Mouse (Mus musculus): Measurements from ENCODE around the gene Fam47e. TPM values are rescaled to one million over a fixed set of nuclear protein-coding genes. Genes with fewer than 3 reads are reported as not detected.

Gene Fam47e
- polyA plus RNA-seq, 1 experiment from 2014 or later, result 0.38 TPM

GRCm38 (mm10) chr5:92539698-92540097 is 15.2 kb upstream of the Fam47e start:
- DNase-seq (ENCODE audit: low spot score), result no peak
- H3K27ac ChIP-seq (ENCODE audit: low read depth, low read length), result no peak overlapping the region
- H3K9me3 ChIP-seq (ENCODE audit: control insufficient read depth, low read length), result no peaks in the 10 kb centered on the region
- 72% methylated on average over 4 of the region's 4 CpGs for WGBS
- no peak overlapping the region for H3K9ac ChIP-seq (ENCODE audit: low read depth, low read length)
- H3K4me3 ChIP-seq (ENCODE audit: low read depth, low read length), result no peak overlapping the region
- H3K4me1 ChIP-seq (replicated peaks; ENCODE audit: control insufficient read depth, insufficient read depth, low read length), result no peaks in the 10 kb centered on the region
- ATAC-seq (replicated peaks; ENCODE audit: low FRiP score), result no peak
- no peak overlapping the region for H3K4me2 ChIP-seq
- H3K27me3 ChIP-seq (replicated peaks; ENCODE audit: control insufficient read depth, insufficient read depth, low read length), result no peaks in the 10 kb centered on the region
- H3K36me3 ChIP-seq (ENCODE audit: control insufficient read depth, insufficient read depth, low read length), result no peaks in the 10 kb centered on the region

- Histone ChIP-seq H3K27ac (ENCODE audit: low read depth, low read length) (no peak overlapping the region), H3K4me1 (replicated peaks; ENCODE audit: control insufficient read depth, insufficient read depth, low read length) (no peaks in the 10 kb centered on the region), H3K27me3 (replicated peaks; ENCODE audit: control insufficient read depth, insufficient read depth, low read length) (no peaks in the 10 kb centered on the region), H3K9me3 (ENCODE audit: control insufficient read depth, low read length) (no peaks in the 10 kb centered on the region), H3K36me3 (ENCODE audit: control insufficient read depth, insufficient read depth, low read length) (no peaks in the 10 kb centered on the region), H3K4me3 (ENCODE audit: low read depth, low read length) (no peak overlapping the region), H3K4me2 (no peak overlapping the region), H3K9ac (ENCODE audit: low read depth, low read length) (no peak overlapping the region)
- ATAC-seq (replicated peaks; ENCODE audit: low FRiP score) (no peak), DNase-seq (ENCODE audit: low spot score) (no peak)
- 88% methylated on average over 2 of the region's 2 CpGs for WGBS
Measured at GRCm38 (mm10) chr5:92552611-92553010, 2.3 kb upstream of the Fam47e start.

- H3K4me2 ChIP-seq, result no peak overlapping the region
- no peak overlapping the region for H3K27ac ChIP-seq (ENCODE audit: low read depth, low read length)
- no peaks in the 10 kb centered on the region for H3K27me3 ChIP-seq (replicated peaks; ENCODE audit: control insufficient read depth, insufficient read depth, low read length)
- DNase-seq (ENCODE audit: low spot score) (no peak), ATAC-seq (replicated peaks; ENCODE audit: low FRiP score) (no peak)
- H3K4me1 ChIP-seq (replicated peaks; ENCODE audit: control insufficient read depth, insufficient read depth, low read length), result no peaks in the 10 kb centered on the region
- H3K4me3 ChIP-seq (ENCODE audit: low read depth, low read length), result no peak overlapping the region
- H3K9me3 ChIP-seq (ENCODE audit: control insufficient read depth, low read length), result no peaks in the 10 kb centered on the region
- no peak overlapping the region for H3K9ac ChIP-seq (ENCODE audit: low read depth, low read length)
- 65% methylated on average over 3 of the region's 3 CpGs for WGBS
- H3K36me3 ChIP-seq (ENCODE audit: control insufficient read depth, insufficient read depth, low read length), result no peaks in the 10 kb centered on the region
Measured at GRCm38 (mm10) chr5:92553939-92554338, 930 bp upstream of the Fam47e start.

GRCm38 (mm10) chr5:92554443-92554842 is 426 bp upstream of the Fam47e start:
- no peaks in the 10 kb centered on the region for H3K4me1 ChIP-seq (replicated peaks; ENCODE audit: control insufficient read depth, insufficient read depth, low read length)
- no peaks in the 10 kb centered on the region for H3K9me3 ChIP-seq (ENCODE audit: control insufficient read depth, low read length)
- DNase-seq (ENCODE audit: low spot score) (no peak), ATAC-seq (replicated peaks; ENCODE audit: low FRiP score) (no peak)
- no peaks in the 10 kb centered on the region for H3K27me3 ChIP-seq (replicated peaks; ENCODE audit: control insufficient read depth, insufficient read depth, low read length)
- no peak overlapping the region for H3K9ac ChIP-seq (ENCODE audit: low read depth, low read length)
- H3K4me3 ChIP-seq (ENCODE audit: low read depth, low read length), result no peak overlapping the region
- H3K27ac ChIP-seq (ENCODE audit: low read depth, low read length), result no peak overlapping the region
- H3K4me2 ChIP-seq, result no peak overlapping the region
- H3K36me3 ChIP-seq (ENCODE audit: control insufficient read depth, insufficient read depth, low read length), result no peaks in the 10 kb centered on the region
- 80% methylated on average over 4 of the region's 4 CpGs for WGBS

GRCm38 (mm10) chr5:92555905-92556304 is 1.0 kb downstream of the Fam47e start:
- Histone ChIP-seq H3K27me3 (replicated peaks; ENCODE audit: control insufficient read depth, insufficient read depth, low read length) (no peaks in the 10 kb centered on the region), H3K4me3 (ENCODE audit: low read depth, low read length) (no peak overlapping the region), H3K9ac (ENCODE audit: low read depth, low read length) (no peak overlapping the region), H3K27ac (ENCODE audit: low read depth, low read length) (no peak overlapping the region), H3K4me1 (replicated peaks; ENCODE audit: control insufficient read depth, insufficient read depth, low read length) (no peaks in the 10 kb centered on the region), H3K36me3 (ENCODE audit: control insufficient read depth, insufficient read depth, low read length) (no peaks in the 10 kb centered on the region), H3K9me3 (ENCODE audit: control insufficient read depth, low read length) (no peaks in the 10 kb centered on the region), H3K4me2 (no peak overlapping the region)
- WGBS, result 94% methylated on average over 1 of the region's 1 CpGs
- DNase-seq (ENCODE audit: low spot score) (no peak), ATAC-seq (replicated peaks; ENCODE audit: low FRiP score) (no peak)

GRCm38 (mm10) chr5:92557508-92557907 is 2.6 kb downstream of the Fam47e start:
- no peaks in the 10 kb centered on the region for H3K27me3 ChIP-seq (replicated peaks; ENCODE audit: control insufficient read depth, insufficient read depth, low read length)
- no peak overlapping the region for H3K9ac ChIP-seq (ENCODE audit: low read depth, low read length)
- H3K9me3 ChIP-seq (ENCODE audit: control insufficient read depth, low read length), result no peaks in the 10 kb centered on the region
- WGBS, result 90% methylated on average over 1 of the region's 1 CpGs
- DNase-seq (ENCODE audit: low spot score), result no peak
- no peak overlapping the region for H3K4me3 ChIP-seq (ENCODE audit: low read depth, low read length)
- H3K36me3 ChIP-seq (ENCODE audit: control insufficient read depth, insufficient read depth, low read length), result no peaks in the 10 kb centered on the region
- H3K27ac ChIP-seq (ENCODE audit: low read depth, low read length), result no peak overlapping the region
- no peak overlapping the region for H3K4me2 ChIP-seq
- no peak for ATAC-seq (replicated peaks; ENCODE audit: low FRiP score)
- no peaks in the 10 kb centered on the region for H3K4me1 ChIP-seq (replicated peaks; ENCODE audit: control insufficient read depth, insufficient read depth, low read length)

GRCm38 (mm10) chr5:92560201-92560600 is 5.3 kb downstream of the Fam47e start:
- ATAC-seq (replicated peaks; ENCODE audit: low FRiP score) (no peak), DNase-seq (ENCODE audit: low spot score) (no peak)
- Histone ChIP-seq H3K4me3 (ENCODE audit: low read depth, low read length) (no peak overlapping the region), H3K9ac (ENCODE audit: low read depth, low read length) (no peak overlapping the region), H3K4me1 (replicated peaks; ENCODE audit: control insufficient read depth, insufficient read depth, low read length) (no peaks in the 10 kb centered on the region), H3K36me3 (ENCODE audit: control insufficient read depth, insufficient read depth, low read length) (no peaks in the 10 kb centered on the region), H3K9me3 (ENCODE audit: control insufficient read depth, low read length) (no peaks in the 10 kb centered on the region), H3K27me3 (replicated peaks; ENCODE audit: control insufficient read depth, insufficient read depth, low read length) (no peaks in the 10 kb centered on the region), H3K4me2 (no peak overlapping the region), H3K27ac (ENCODE audit: low read depth, low read length) (no peak overlapping the region)
- 73% methylated on average over 2 of the region's 2 CpGs for WGBS

GRCm38 (mm10) chr5:92562002-92562401 is 7.1 kb downstream of the Fam47e start:
- no peak overlapping the region for H3K4me2 ChIP-seq
- H3K27me3 ChIP-seq (replicated peaks; ENCODE audit: control insufficient read depth, insufficient read depth, low read length), result no peaks in the 10 kb centered on the region
- ATAC-seq (replicated peaks; ENCODE audit: low FRiP score) (no peak), DNase-seq (ENCODE audit: low spot score) (no peak)
- H3K27ac ChIP-seq (ENCODE audit: low read depth, low read length), result no peak overlapping the region
- H3K36me3 ChIP-seq (ENCODE audit: control insufficient read depth, insufficient read depth, low read length), result no peaks in the 10 kb centered on the region
- WGBS, result 76% methylated on average over 13 of the region's 13 CpGs
- no peaks in the 10 kb centered on the region for H3K4me1 ChIP-seq (replicated peaks; ENCODE audit: control insufficient read depth, insufficient read depth, low read length)
- no peak overlapping the region for H3K4me3 ChIP-seq (ENCODE audit: low read depth, low read length)
- no peaks in the 10 kb centered on the region for H3K9me3 ChIP-seq (ENCODE audit: control insufficient read depth, low read length)
- no peak overlapping the region for H3K9ac ChIP-seq (ENCODE audit: low read depth, low read length)

GRCm38 (mm10) chr5:92571232-92571631 is 16.4 kb downstream of the Fam47e start:
- WGBS, result 84% methylated on average over 4 of the region's 4 CpGs
- no peak overlapping the region for H3K4me2 ChIP-seq
- H3K4me3 ChIP-seq (ENCODE audit: low read depth, low read length), result no peak overlapping the region
- no peaks in the 10 kb centered on the region for H3K4me1 ChIP-seq (replicated peaks; ENCODE audit: control insufficient read depth, insufficient read depth, low read length)
- no peak overlapping the region for H3K27ac ChIP-seq (ENCODE audit: low read depth, low read length)
- no peaks in the 10 kb centered on the region for H3K27me3 ChIP-seq (replicated peaks; ENCODE audit: control insufficient read depth, insufficient read depth, low read length)
- no peak; the same call in 1 of the 2 replicates for ATAC-seq (replicated peaks; ENCODE audit: low FRiP score)
- no peak overlapping the region for H3K9ac ChIP-seq (ENCODE audit: low read depth, low read length)
- no peak for DNase-seq (ENCODE audit: low spot score)
- no peaks in the 10 kb centered on the region for H3K36me3 ChIP-seq (ENCODE audit: control insufficient read depth, insufficient read depth, low read length)
- H3K9me3 ChIP-seq (ENCODE audit: control insufficient read depth, low read length), result no peaks in the 10 kb centered on the region

Measured in liver, embryonic 11.5 days (tissue).